Mouse (Mus musculus): ENCODE measurements at regions not wholly inside any gene's neighbourhood (a gene's known extent, or its start where the extent isn't known, plus 50 kb on each side); places are given as distances from the start of the nearest gene placed in this dataset.
"Not testable (repeated sequence)": the region's sequence is repeated elsewhere in the genome, so short reads cannot be mapped to it uniquely, and the experiment has no call there.

GRCm38 (mm10) chr5:6590058-6590457 lies 713.9 kb upstream of the Tex47 start:
- no peak for DNase-seq (ENCODE audit: low spot score in 2 of 2)
- intact Hi-C loops (cut with DNase I) = no loop called here

DNA sequence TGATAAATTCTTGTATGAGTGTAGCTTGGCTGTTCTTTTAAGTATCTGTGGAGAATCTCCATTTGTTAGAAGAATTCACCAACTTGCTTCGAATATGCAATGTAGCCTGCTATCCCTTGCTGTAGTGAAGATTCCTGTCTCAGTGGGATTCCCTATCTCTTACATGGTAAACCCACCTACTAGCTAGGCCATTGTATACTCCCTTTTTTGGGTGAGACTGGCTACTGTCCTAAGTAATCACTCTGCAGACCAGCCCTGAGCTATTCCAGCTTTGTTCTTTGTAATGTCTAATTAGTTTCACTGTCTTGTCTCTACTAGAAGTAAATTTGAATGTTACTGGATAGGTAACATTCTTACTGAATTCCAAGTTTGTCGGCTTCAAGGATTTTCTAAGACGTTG lies 692.8 kb upstream of the Tex47 start:
- DNase-seq (ENCODE audit: low spot score in 2 of 2); intact Hi-C loops (cut with DNase I): not testable (repeated sequence)

DNA sequence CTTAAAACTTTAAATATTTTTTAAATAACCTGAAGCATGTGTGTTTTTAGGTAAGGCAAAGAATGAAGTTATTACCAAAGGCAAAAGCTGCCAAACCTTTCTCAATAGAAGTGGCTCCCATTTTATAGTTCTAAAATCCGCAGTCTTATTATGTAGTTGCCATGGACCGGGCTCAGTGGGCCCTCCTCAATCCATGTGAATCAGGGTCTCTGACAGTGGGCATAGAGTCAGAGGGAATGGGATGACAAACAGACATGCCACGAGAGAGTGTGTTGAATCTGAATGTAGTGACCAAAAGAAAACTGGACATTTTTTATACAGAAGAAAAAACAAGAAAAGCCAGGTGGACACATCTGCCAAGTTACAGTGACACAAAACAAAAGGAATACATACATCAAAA lies 659.0 kb upstream of the Tex47 start:
- intact Hi-C loops (cut with DNase I) = no loop called here
- DNase-seq (ENCODE audit: low spot score in 2 of 2) = no peak

- intact Hi-C loops (cut with DNase I); DNase-seq (ENCODE audit: low spot score in 2 of 2): not testable (repeated sequence)
Observed at GRCm38 (mm10) chr5:6676211-6676610, 627.7 kb upstream of the Tex47 start.

DNA sequence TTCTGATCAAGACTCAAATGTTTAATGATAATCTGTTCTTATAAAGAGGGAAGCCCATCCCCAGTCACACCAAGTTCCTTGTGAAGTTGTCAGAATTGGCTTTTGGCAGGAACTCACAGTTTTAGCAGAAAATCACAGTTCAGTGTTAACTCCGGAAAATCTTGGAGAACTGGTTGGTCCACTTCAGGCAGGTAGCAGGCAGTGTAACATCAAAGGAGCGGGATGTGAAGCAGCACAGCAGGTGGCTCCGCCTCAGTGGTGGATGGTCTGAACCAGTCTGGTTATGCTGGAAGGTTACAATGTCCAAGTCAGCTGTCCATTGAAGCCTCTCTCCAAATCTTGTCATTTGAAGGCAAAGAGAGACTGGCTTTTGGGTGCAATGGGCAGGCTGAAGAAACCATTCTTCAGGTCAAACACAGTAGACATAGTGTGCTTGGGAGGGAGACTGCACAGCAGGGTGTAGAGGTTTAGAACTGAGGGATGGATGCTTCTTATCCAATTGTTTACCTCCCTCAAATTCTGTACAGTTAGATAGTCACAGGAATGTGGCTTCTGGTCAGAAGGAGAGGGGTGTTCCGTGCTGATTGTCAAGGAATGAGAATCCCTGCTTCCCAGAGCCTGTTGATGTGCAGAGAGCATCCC lies 594.1 kb upstream of the Tex47 start:
- no peak for DNase-seq (ENCODE audit: low spot score in 2 of 2)
- intact Hi-C loops (cut with DNase I) = loop anchor here (5.0 kb wide), 1 partner anchor 613 kb away; no protein-coding TSS in a partner anchor

GRCm38 (mm10) chr5:6716179-6716578 lies 587.7 kb upstream of the Tex47 start:
- intact Hi-C loops (cut with DNase I) = no loop called here
- DNase-seq (ENCODE audit: low spot score in 2 of 2) = no peak

DNA sequence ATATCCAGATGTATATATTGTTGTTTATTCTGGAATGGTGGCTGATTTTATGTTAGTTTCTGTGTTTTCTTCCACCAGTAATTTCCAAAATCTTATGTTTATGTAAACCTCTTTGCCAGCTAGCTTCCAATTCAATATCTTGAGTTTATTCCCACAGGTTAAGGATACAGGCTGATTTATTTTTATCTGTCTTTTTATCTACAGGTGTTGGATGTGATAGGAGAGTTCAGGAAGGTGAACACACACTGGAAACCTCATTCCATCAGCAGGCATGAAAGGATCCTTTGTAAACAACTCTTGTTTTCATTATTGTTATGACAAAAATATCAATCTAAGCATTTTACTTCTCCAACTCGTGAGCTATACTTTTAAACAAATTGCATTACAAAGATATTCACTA lies 587.3 kb upstream of the Tex47 start:
- intact Hi-C loops (cut with DNase I) = no loop called here
- DNase-seq (ENCODE audit: low spot score in 2 of 2) = no peak
